8 mouse cellular contexts compared by ENCODE assay signal in the genomic region with DNA sequence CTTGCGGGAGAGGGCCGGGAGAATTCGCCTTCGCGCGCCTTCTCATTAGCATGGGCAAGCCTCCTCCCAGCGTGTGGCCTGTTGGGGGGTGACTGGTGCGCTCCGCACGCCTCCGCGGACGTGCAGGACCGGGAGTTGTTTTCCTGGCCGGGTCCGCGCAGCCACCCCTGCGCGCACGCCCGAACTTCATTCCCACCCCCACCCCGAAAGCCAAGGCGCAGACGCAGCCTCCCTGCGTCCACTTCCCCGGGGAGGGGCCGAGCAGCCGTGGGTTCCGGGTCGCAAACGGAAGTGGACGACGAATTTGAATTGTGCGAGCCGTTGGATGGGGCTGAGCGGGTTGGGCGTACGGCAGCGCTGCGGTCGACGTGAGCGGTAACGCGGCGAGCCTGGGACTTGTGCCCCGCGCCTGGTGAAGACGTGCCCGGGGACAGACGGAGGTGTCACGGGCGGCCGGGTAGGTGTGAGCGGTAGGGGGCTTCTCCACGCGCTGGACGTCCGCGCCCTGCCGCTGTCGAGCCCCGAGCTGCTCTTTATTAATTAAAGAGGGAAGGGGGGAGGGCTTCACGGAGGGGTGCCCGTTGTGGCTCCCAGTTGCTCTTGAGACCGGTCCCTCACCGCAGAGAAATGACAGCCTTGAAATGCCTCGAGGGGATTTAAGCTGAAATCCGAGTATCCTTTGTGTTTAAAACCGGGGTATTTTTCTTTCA. TPM values are rescaled to one million over a fixed set of nuclear protein-coding genes. Genes with fewer than 3 reads are reported as not detected.
DNase-seq lines count a peak whose midpoint lies in the region; ATAC-seq and TF ChIP-seq lines count a peak whose summit lies in the region.

TSS of gene G2e3 (plus strand) at position 74 of the 710 bp plus-strand sequence.

- peak within 1 kb of the TSS; percentile 68 for H3K4me2 ChIP-seq in heart, embryonic 15.5 days
- H3K4me2 ChIP-seq in liver, embryonic 14.5 days (ENCODE audit: low read depth): peak within 1 kb of the TSS; percentile 70
- H3K4me2 ChIP-seq in neural tube, embryonic 11.5 days (ENCODE audit: low read depth): peak within 1 kb of the TSS; percentile 50
- H3K4me2 ChIP-seq in stomach, postnatal 0 days (replicated peaks; ENCODE audit: low read depth): peak within 1 kb of the TSS; percentile 68

- peak within 1 kb of the TSS; percentile 98 for H3K27ac ChIP-seq in forebrain, embryonic 10.5 days
- H3K27ac ChIP-seq in heart, embryonic 15.5 days: peak within 1 kb of the TSS; percentile 92
- peak within 1 kb of the TSS; percentile 82 for H3K27ac ChIP-seq in liver, embryonic 14.5 days
- H3K27ac ChIP-seq in neural tube, embryonic 11.5 days (ENCODE audit: low read depth, low read length): peak within 1 kb of the TSS; percentile 95
- peak within 1 kb of the TSS; percentile 88 for H3K27ac ChIP-seq in stomach, postnatal 0 days (replicated peaks)

- no peak for TF ChIP-seq EP300 in liver, embryonic 14.5 days (IDR thresholded peaks at IDR 0.05; ENCODE audit: low read depth)
- TF ChIP-seq EP300 in stomach, postnatal 0 days (optimal IDR thresholded peaks at IDR 0.05): no peak

- H3K9me3 ChIP-seq in forebrain, embryonic 10.5 days: no peaks in the 10 kb centered on the region
- no peaks in the 10 kb centered on the region for H3K9me3 ChIP-seq in heart, embryonic 15.5 days (replicated peaks)
- H3K9me3 ChIP-seq in liver, embryonic 14.5 days (ENCODE audit: control insufficient read depth, low read length): no peaks in the 10 kb centered on the region
- H3K9me3 ChIP-seq in neural tube, embryonic 11.5 days (ENCODE audit: control insufficient read depth, low read length): no peaks in the 10 kb centered on the region
- no peaks in the 10 kb centered on the region for H3K9me3 ChIP-seq in stomach, postnatal 0 days (ENCODE audit: control insufficient read depth, low read length)

- under 1% methylated on average over 70 of the region's 70 CpGs for WGBS in forebrain, embryonic 10.5 days
- WGBS in heart, embryonic 15.5 days: under 1% methylated on average over 70 of the region's 70 CpGs
- under 1% methylated on average over 70 of the region's 70 CpGs for WGBS in liver, embryonic 14.5 days (ENCODE audit: insufficient replicate concordance)
- under 1% methylated on average over 70 of the region's 70 CpGs for WGBS in neural tube, embryonic 11.5 days
- WGBS in stomach, postnatal 0 days: under 1% methylated on average over 70 of the region's 70 CpGs

- TF ChIP-seq CTCF in liver, embryonic 14.5 days (IDR thresholded peaks at IDR 0.05; ENCODE audit: low read depth): peak; percentile 2; the same call in 1 of the 2 replicates
- TF ChIP-seq CTCF in stomach, postnatal 0 days (IDR thresholded peaks at IDR 0.05; ENCODE audit: low read depth): no peak

- peaks cover 28% of the 10 kb centered on the region for H3K36me3 ChIP-seq in forebrain, embryonic 10.5 days (replicated peaks)
- peaks cover 12% of the 10 kb centered on the region for H3K36me3 ChIP-seq in heart, embryonic 15.5 days
- peaks cover 19% of the 10 kb centered on the region for H3K36me3 ChIP-seq in liver, embryonic 14.5 days (replicated peaks; ENCODE audit: control insufficient read depth, insufficient read depth, low read depth)
- H3K36me3 ChIP-seq in neural tube, embryonic 11.5 days (ENCODE audit: control insufficient read depth, insufficient read depth, low read length): peaks cover 2% of the 10 kb centered on the region; the same call in 1 of the 2 replicates
- H3K36me3 ChIP-seq in stomach, postnatal 0 days (ENCODE audit: control insufficient read depth, insufficient read depth, low read length): no peaks in the 10 kb centered on the region

- H3K9ac ChIP-seq in heart, embryonic 15.5 days: peak within 1 kb of the TSS; percentile 86
- H3K9ac ChIP-seq in liver, embryonic 14.5 days (replicated peaks): peak within 1 kb of the TSS; percentile 96
- peak within 1 kb of the TSS; percentile 85 for H3K9ac ChIP-seq in neural tube, embryonic 11.5 days (ENCODE audit: low read length)
- peak within 1 kb of the TSS; percentile 79 for H3K9ac ChIP-seq in stomach, postnatal 0 days (ENCODE audit: low read length)

- peaks cover 35% of the 10 kb centered on the region for H3K4me1 ChIP-seq in forebrain, embryonic 10.5 days
- peaks cover 12% of the 10 kb centered on the region for H3K4me1 ChIP-seq in heart, embryonic 15.5 days (replicated peaks)
- H3K4me1 ChIP-seq in liver, embryonic 14.5 days (replicated peaks; ENCODE audit: control insufficient read depth in 2 of 2, insufficient read depth in 2 of 2, low read length in 1 of 2): peaks cover 3 to 8% of the 10 kb centered on the region in 2 experiments; a peak in 3 of 4 replicates
- no peaks in the 10 kb centered on the region; the same call in 1 of the 2 replicates for H3K4me1 ChIP-seq in neural tube, embryonic 11.5 days (ENCODE audit: control insufficient read depth, insufficient read depth, low read length)
- H3K4me1 ChIP-seq in stomach, postnatal 0 days (replicated peaks; ENCODE audit: control insufficient read depth, insufficient read depth): no peaks in the 10 kb centered on the region

- peak within 1 kb of the TSS; percentile 79 for H3K4me3 ChIP-seq in forebrain, embryonic 10.5 days
- H3K4me3 ChIP-seq in heart, embryonic 15.5 days: peak within 1 kb of the TSS; percentile 87
- H3K4me3 ChIP-seq in liver, embryonic 14.5 days (ENCODE audit: insufficient read depth in 1 of 2, low read depth in 2 of 2, low read length in 2 of 2): peak within 1 kb of the TSS; percentile 91 to 100
- peak within 1 kb of the TSS; percentile 68 for H3K4me3 ChIP-seq in neural tube, embryonic 11.5 days (ENCODE audit: low read depth, low read length)
- H3K4me3 ChIP-seq in stomach, postnatal 0 days (ENCODE audit: low read depth, low read length): peak within 1 kb of the TSS; percentile 84

- H3K27me3 ChIP-seq in forebrain, embryonic 10.5 days (ENCODE audit: poor library complexity, severe bottlenecking): no peaks in the 10 kb centered on the region
- H3K27me3 ChIP-seq in heart, embryonic 15.5 days: no peaks in the 10 kb centered on the region
- no peaks in the 10 kb centered on the region; the same call in 1 of the 2 replicates for H3K27me3 ChIP-seq in liver, embryonic 14.5 days (ENCODE audit: control insufficient read depth, insufficient read depth, low read length)
- H3K27me3 ChIP-seq in neural tube, embryonic 11.5 days (ENCODE audit: control insufficient read depth, insufficient read depth, low read length): no peaks in the 10 kb centered on the region
- H3K27me3 ChIP-seq in stomach, postnatal 0 days (ENCODE audit: control insufficient read depth, insufficient read depth, low read length): no peaks in the 10 kb centered on the region

- DNase-seq in CD8-positive naive resting alpha-beta T cell, adult 2 months (ENCODE audit: low read depth in 2 of 2, low spot score in 2 of 2): peak; percentile 58 to 66
- DNase-seq in c-Kit-positive CD71-negative TER-119-negative erythroid progenitor cells, embryonic 14.5 days (ENCODE audit: low read depth): peak; percentile 76
- peak; percentile 94 for DNase-seq in forebrain, embryonic 10.5 days (ENCODE audit: extremely low spot score, low spot score)
- peak; percentile 86 to 94 for DNase-seq in kidney, postnatal 25 days
- DNase-seq in liver, embryonic 14.5 days (ENCODE audit: low read depth in 3 of 3, low spot score in 3 of 3): peak; percentile 74
- peak; percentile 95 for DNase-seq in neural tube, embryonic 11.5 days (ENCODE audit: low spot score)
- DNase-seq in stomach, postnatal 0 days (ENCODE audit: low spot score): peak; percentile 94

- peak; percentile 99 for ATAC-seq in heart, embryonic 15.5 days (replicated peaks; ENCODE audit: insufficient number of reproducible peaks, insufficient read depth, low FRiP score, low read depth)
- ATAC-seq in liver, embryonic 14.5 days (ENCODE audit: insufficient read depth): peak; percentile 95
- peak; percentile 96 for ATAC-seq in neural tube, embryonic 11.5 days (ENCODE audit: insufficient read depth, low FRiP score, low TSS enrichment)
- peak; percentile 98 for ATAC-seq in stomach, postnatal 0 days (ENCODE audit: low FRiP score, low TSS enrichment)

RNA-seq across cellular contexts. Expression of gene G2e3, which starts in this region (rescaled TPM):
- 45.8 and 47.6 TPM in 2 replicates for polyA plus RNA-seq in forebrain, embryonic 10.5 days (2016; fragmentation: Nextera tagmentation; extraction: Ambion mirVana)
- 17.7 and 18.7 TPM in 2 replicates for polyA plus RNA-seq in heart, embryonic 15.5 days (2015; fragmentation: Nextera tagmentation; extraction: Ambion mirVana)
- 5.6 and 7.9 TPM in 2 replicates for polyA plus RNA-seq in liver, embryonic 14.5 days (2012; rRNA removed)
- polyA plus RNA-seq in liver, embryonic 14.5 days (2014; fragmentation: Nextera tagmentation; extraction: Ambion mirVana): 14.6 and 14.9 TPM in 2 replicates
- 38.6 and 43.9 TPM in 2 replicates for polyA plus RNA-seq in neural tube, embryonic 11.5 days (2014; fragmentation: Nextera tagmentation; extraction: Ambion mirVana)
- 7.2 and 11.4 TPM in 2 replicates for polyA plus RNA-seq in stomach, postnatal 0 days (2015; fragmentation: Nextera tagmentation; extraction: Ambion mirVana)

Comparison
In these comparisons a context has a peak if more than half of its experiments do, and no peak if none do; other contexts are left out.
1. Peak in every context shown above with its lines: DNase-seq, ATAC-seq, H3K4me3 ChIP-seq and H3K27ac ChIP-seq.